ENCODE assay signal across 9 mouse cellular contexts in the genomic region with DNA sequence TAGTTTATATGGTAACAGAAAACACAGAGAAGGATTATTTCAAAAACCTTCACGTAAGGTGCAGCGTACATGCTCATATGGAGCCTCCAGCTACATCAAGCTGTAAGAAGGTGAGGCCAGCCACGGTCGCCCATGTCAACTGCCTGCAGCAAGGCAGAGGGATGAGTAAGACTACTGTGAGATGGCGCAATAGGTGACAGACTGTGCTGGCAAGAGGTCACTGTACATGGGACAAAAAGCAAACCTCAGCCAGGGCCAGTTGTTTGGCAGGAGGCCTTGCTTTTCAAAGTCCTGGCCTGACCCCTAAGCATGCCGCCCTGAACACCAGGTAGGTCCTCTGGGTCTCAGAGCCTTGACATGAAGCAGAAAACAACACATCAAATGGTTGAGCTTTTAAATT.
DNase-seq lines count a peak whose midpoint lies in the region; ATAC-seq lines count a peak whose summit lies in the region.
"Had no signal": no experiment of that assay in that cellular context is flagged by ENCODE, and none has a peak within 500 bp of the region (broad histone marks: within the 10 kb centered on the region; RNA-seq: fewer than 3 reads in every experiment).

No protein-coding gene starts in this region.

- WGBS in midbrain, embryonic 14.5 days: 93% methylated on average over 6 of the region's 6 CpGs

- H3K36me3 ChIP-seq in erythroblast, embryonic 14.5 days (ENCODE audit: control insufficient read depth): peaks cover 41% of the 10 kb centered on the region
- H3K36me3 ChIP-seq in midbrain, embryonic 14.5 days (ENCODE audit: control insufficient read depth, insufficient read depth, low read length): no peaks in the 10 kb centered on the region
- H3K36me3 ChIP-seq: lung, embryonic 15.5 days had no signal

- ATAC-seq in midbrain, embryonic 14.5 days (ENCODE audit: low FRiP score, low TSS enrichment): no peak

- H3K27me3 ChIP-seq in erythroblast, embryonic 14.5 days (ENCODE audit: control insufficient read depth): no peaks in the 10 kb centered on the region
- H3K27me3 ChIP-seq in midbrain, embryonic 14.5 days (ENCODE audit: control insufficient read depth, insufficient read depth, low read length): no peaks in the 10 kb centered on the region
- H3K27me3 ChIP-seq: lung, embryonic 15.5 days had no signal

- no peaks in the 10 kb centered on the region for H3K9me3 ChIP-seq in erythroblast, embryonic 14.5 days (ENCODE audit: control insufficient read depth, low read length)
- H3K9me3 ChIP-seq in midbrain, embryonic 14.5 days (ENCODE audit: control insufficient read depth, low read length): no peaks in the 10 kb centered on the region
- H3K9me3 ChIP-seq: lung, embryonic 15.5 days had no signal

- H3K9ac ChIP-seq in midbrain, embryonic 14.5 days (replicated peaks; ENCODE audit: low read length): no peak overlapping the region
- H3K9ac ChIP-seq: lung, embryonic 15.5 days had no signal

- DNase-seq in ovary, adult 18-20 months (ENCODE audit: low spot score): peak; percentile 6
- no peak for DNase-seq in ovary, postnatal 14 days (ENCODE audit: low spot score)
- peak; percentile 22 for DNase-seq in kidney, postnatal 10 days
- DNase-seq in spleen, postnatal 14 days (ENCODE audit: low spot score in 2 of 2): peak; percentile 24 to 38
- no peak for DNase-seq in retina, embryonic 14.5 days (ENCODE audit: low spot score)
- no peak for DNase-seq in embryo, embryonic 10 days (ENCODE audit: low spot score)
- no peak for DNase-seq in midbrain, embryonic 14.5 days

- H3K4me1 ChIP-seq in erythroblast, embryonic 14.5 days (ENCODE audit: control insufficient read depth): peaks cover 67% of the 10 kb centered on the region
- H3K4me1 ChIP-seq in midbrain, embryonic 14.5 days (ENCODE audit: control insufficient read depth, insufficient read depth, low read length): no peaks in the 10 kb centered on the region
- H3K4me1 ChIP-seq: lung, embryonic 15.5 days had no signal

- no peak overlapping the region for H3K4me2 ChIP-seq in midbrain, embryonic 14.5 days (ENCODE audit: low read length)
- H3K4me2 ChIP-seq: lung, embryonic 15.5 days had no signal

- H3K4me3 ChIP-seq in erythroblast, embryonic 14.5 days (replicated peaks): peak overlapping the region; percentile 70
- no peak overlapping the region for H3K4me3 ChIP-seq in midbrain, embryonic 14.5 days (replicated peaks; ENCODE audit: low read depth, low read length)
- H3K4me3 ChIP-seq: lung, embryonic 15.5 days had no signal

- H3K27ac ChIP-seq in midbrain, embryonic 14.5 days (replicated peaks; ENCODE audit: low read depth, low read length): no peak overlapping the region
- H3K27ac ChIP-seq: lung, embryonic 15.5 days had no signal

Comparison
In these comparisons a context has a peak if more than half of its experiments do, and no peak if none do; other contexts are left out.
1. DNase-seq: peak in ovary, adult 18-20 months (single experiment), kidney, postnatal 10 days (single experiment) and spleen, postnatal 14 days (2 of 2); none in ovary, postnatal 14 days (single experiment), retina, embryonic 14.5 days (single experiment), embryo, embryonic 10 days (single experiment) and midbrain, embryonic 14.5 days (single experiment).